Mouse (Mus musculus): ENCODE measurements around the gene Snx6. TPM values are rescaled to one million over a fixed set of nuclear protein-coding genes. Genes with fewer than 3 reads are reported as not detected.
A peak's percentile ranks its signal among the peaks of the same experiment; 100 is the strongest.

The Snx6 gene
- polyA plus RNA-seq, 1 experiment from 2014 or later: 204 TPM

DNA sequence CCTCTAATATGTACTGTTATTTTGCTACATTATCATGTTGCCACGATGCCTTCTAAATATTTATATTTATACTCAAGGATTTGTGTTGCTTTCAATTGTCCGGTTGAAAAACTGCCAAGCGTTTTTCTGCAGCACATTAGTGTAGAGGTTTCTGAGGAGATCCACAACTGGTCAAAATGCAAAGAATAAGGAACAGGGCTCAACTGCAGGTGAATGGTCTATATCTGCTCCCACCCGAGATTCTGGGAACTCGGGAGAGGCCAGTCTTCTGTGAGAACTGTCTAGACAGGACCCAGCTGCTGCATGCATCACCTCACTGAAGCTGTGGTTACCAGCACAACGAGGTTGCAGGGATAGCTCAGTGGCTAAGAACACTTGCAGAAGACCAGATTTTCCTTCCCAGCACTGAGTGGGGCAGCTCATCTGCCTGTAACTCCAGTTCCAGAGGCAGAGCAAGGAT lies 97.7 kb downstream of the Snx6 start:
- 39% methylated on average over 6 of the region's 6 CpGs for WGBS
- Histone ChIP-seq H3K4me1 (ENCODE audit: control insufficient read depth, insufficient read depth, low read length) (no peaks in the 10 kb centered on the region), H3K27ac (ENCODE audit: low read length) (no peak overlapping the region)

DNA sequence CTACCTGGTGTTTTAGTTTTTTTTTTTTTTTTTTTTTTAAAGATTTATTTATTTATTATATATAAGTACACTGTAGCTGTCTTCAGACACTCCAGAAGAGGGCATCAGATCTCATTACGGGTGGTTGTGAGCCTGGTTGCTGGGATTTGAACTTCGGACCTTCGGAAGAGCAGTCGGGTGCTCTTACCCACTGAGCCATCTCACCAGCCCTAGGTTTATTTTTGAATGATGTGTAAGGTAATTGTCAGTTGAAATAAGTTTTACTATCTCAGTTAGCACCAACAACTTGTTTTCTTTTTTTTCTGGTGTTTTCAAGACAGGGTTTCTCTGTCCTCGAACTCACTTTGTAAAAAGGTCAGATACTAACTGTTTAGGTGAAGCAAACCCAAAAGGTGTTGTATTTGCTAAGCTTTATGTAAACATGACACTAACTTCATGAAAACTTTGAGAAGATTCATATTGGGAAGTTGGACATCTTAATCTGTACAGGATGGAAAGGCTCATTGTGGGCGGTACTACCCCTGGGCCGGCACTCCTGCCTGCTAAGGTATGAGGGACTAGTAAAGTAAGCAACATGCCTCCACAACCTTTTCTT lies 98.4 kb downstream of the Snx6 start:
- no peaks in the 10 kb centered on the region for H3K9me3 ChIP-seq (ENCODE audit: control insufficient read depth, low read depth, low read length)
- no peak overlapping the region for H3K4me3 ChIP-seq (ENCODE audit: low read depth, low read length)
- no peak; the same call in 1 of the 2 replicates for ATAC-seq (ENCODE audit: insufficient number of reproducible peaks, insufficient read depth, low FRiP score, low read depth)
- H3K27me3 ChIP-seq (ENCODE audit: control insufficient read depth, insufficient read depth, low read length): no peaks in the 10 kb centered on the region
- H3K4me1 ChIP-seq (ENCODE audit: control insufficient read depth, insufficient read depth, low read length): no peaks in the 10 kb centered on the region
- H3K9ac ChIP-seq (replicated peaks; ENCODE audit: low read depth, low read length): no peak overlapping the region
- peaks cover 4% of the 10 kb centered on the region; the same call in 1 of the 2 replicates for H3K36me3 ChIP-seq (ENCODE audit: control insufficient read depth, insufficient read depth, low read length)
- 6% methylated on average over 7 of the region's 7 CpGs for WGBS
- no peak overlapping the region for H3K4me2 ChIP-seq (replicated peaks; ENCODE audit: low read depth, low read length)
- H3K27ac ChIP-seq (ENCODE audit: low read length): 0 out of 2 replicates have a peak overlapping the region, but pooled peaks have one; percentile 39

More for the DNA sequence above, 97.7 kb downstream of the Snx6 start:
- ATAC-seq (ENCODE audit: insufficient number of reproducible peaks, insufficient read depth, low FRiP score, low read depth): no peak
- H3K4me3 ChIP-seq (ENCODE audit: low read depth, low read length): no peak overlapping the region
- no peaks in the 10 kb centered on the region for H3K36me3 ChIP-seq (ENCODE audit: control insufficient read depth, insufficient read depth, low read length)
- H3K27me3 ChIP-seq (ENCODE audit: control insufficient read depth, insufficient read depth, low read length): no peaks in the 10 kb centered on the region
- H3K9me3 ChIP-seq (ENCODE audit: control insufficient read depth, low read depth, low read length): no peaks in the 10 kb centered on the region
- no peak overlapping the region for H3K4me2 ChIP-seq (replicated peaks; ENCODE audit: low read depth, low read length)
- H3K9ac ChIP-seq (replicated peaks; ENCODE audit: low read depth, low read length): no peak overlapping the region

Other genes with a start within 250 kb of the Snx6 start
- 235 and 238 TPM in 2 replicates for gene Sptssa, start 139.1 kb downstream of the Snx6 start, polyA plus RNA-seq (2014; fragmentation: Nextera tagmentation; extraction: Ambion mirVana)
- 66.5 and 70.9 TPM in 2 replicates for gene Eapp, start 99.8 kb downstream of the Snx6 start, polyA plus RNA-seq (2014; fragmentation: Nextera tagmentation; extraction: Ambion mirVana)
- 214 and 230 TPM in 2 replicates for gene Cfl2, start 67.2 kb upstream of the Snx6 start, polyA plus RNA-seq (2014; fragmentation: Nextera tagmentation; extraction: Ambion mirVana)
- gene Gm20403, start 190.8 kb upstream of the Snx6 start, polyA plus RNA-seq (2014; fragmentation: Nextera tagmentation; extraction: Ambion mirVana): not detected in 2 replicates
- gene Baz1a, start 218.6 kb upstream of the Snx6 start, polyA plus RNA-seq (2014; fragmentation: Nextera tagmentation; extraction: Ambion mirVana): 19.8 and 22.4 TPM in 2 replicates

All from stomach, embryonic 14.5 days (tissue).